Mouse (Mus musculus): ENCODE data around the gene Trnp1. TPM values are rescaled to one million over a fixed set of nuclear protein-coding genes. Genes with fewer than 3 reads are reported as not detected.

Gene Trnp1
- 1.4 and 1.6 TPM in 2 replicates for polyA plus RNA-seq (2014; fragmentation: Nextera tagmentation; extraction: Ambion mirVana)

DNA sequence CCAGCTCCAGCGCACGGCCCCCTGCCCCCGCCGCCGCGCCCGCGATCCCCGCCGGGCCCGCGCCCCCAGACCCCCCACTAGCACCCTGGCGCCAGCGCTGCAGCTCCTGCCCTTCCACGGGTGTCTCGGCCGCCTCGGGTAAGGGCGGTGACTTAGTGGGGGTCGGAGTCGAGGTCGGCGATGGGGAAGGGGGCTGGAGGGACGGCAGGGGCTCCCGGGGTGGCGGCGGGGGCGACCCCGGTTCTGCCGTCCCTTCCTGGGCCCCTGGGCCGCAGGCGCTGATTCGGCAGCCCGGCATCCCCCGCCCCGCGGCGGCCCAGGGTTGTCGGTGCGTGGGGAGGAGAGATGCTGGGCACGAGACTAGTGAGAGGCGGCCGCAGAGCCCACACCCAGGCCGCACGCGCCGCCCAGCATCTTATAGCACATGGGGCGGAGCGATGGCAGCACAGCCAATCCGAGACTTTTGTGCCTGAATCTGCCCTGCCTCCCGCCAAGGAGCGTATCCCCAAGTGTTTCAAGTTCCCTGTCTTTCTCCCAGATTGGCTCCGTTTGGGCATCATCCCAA is at the start of gene Trnp1:
Gene Trnp1 (minus strand): TSS at position 391 of the 565 bp plus-strand sequence.
- peak within 1 kb of the TSS; percentile 100 for H3K4me2 ChIP-seq (replicated peaks; ENCODE audit: low read depth, low read length)
- ATAC-seq (ENCODE audit: low FRiP score, low TSS enrichment): peak; percentile 88
- H3K27ac ChIP-seq (ENCODE audit: low read depth, low read length): no peak within 1 kb of the TSS
- peak within 1 kb of the TSS; percentile 63 for H3K4me3 ChIP-seq (ENCODE audit: low read length)
- H3K36me3 ChIP-seq (ENCODE audit: control insufficient read depth, insufficient read depth, low read length): no peaks in the 10 kb centered on the region
- 0 out of 2 replicates have a peak, but pooled peaks cover 8% of the 10 kb centered on the region for H3K4me1 ChIP-seq (ENCODE audit: control insufficient read depth, insufficient read depth, low read length)
- H3K9ac ChIP-seq (ENCODE audit: low read depth, low read length): peak within 1 kb of the TSS; percentile 65
- no peaks in the 10 kb centered on the region for H3K9me3 ChIP-seq (ENCODE audit: control insufficient read depth, low read length)
- H3K27me3 ChIP-seq (ENCODE audit: control insufficient read depth, insufficient read depth, low read length): peaks cover 65% of the 10 kb centered on the region
- WGBS: under 1% methylated on average over 47 of the region's 53 CpGs

DNA sequence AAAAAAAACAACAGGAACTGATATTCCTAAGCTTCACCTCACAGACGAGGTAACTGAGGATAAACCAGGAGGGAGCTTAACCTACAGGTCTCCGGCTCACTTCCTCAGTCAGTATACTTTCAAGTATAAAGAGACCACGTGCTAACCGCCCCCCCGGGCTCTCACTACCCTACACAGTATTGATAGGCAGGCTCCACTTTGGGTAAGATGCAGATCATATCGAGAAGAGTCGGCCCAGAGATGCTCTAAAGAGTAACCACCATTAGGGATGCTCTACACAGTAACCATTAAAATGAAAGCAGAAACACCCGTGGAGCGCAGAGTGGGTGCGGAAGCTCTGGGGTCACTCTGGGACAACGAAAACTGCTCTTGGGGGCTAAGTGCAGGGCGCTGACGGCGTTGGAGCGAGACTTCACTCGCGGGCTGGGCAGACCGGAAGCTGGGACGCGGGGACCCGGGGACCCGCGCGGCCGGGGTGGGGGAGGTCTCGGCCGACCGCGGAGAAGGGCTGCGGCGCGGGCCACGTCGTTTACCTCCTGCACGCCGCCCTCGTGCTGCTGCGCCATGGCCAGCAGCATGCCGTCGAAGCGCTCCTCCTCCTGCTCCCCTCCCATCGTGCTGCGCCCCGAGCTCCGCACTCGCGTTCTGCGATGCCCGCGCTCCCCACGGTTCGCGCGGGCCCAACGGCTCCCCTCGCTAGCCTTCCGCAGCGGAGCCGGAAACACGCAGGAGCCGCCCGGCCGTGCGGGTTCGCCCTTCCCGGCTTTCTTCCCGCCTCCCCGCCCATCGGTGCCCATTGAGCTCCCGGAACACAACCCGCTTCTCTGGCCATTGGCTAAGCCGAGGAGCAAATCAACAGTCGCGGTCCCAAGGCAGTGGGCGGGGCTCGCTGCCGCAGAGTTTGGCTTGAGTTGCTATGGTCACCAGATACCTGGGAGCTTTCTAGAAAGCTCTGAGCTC is 47.2 kb upstream of the Trnp1 start, which contains the start of gene Nudc:
Gene Nudc (minus strand): TSS at position 725 of the 960 bp plus-strand sequence.
- Histone ChIP-seq H3K4me3 (ENCODE audit: low read length) (peak within 1 kb of the TSS; percentile 81), H3K27me3 (ENCODE audit: control insufficient read depth, insufficient read depth, low read length) (no peaks in the 10 kb centered on the region), H3K9ac (ENCODE audit: low read depth, low read length) (peak within 1 kb of the TSS; percentile 86), H3K27ac (ENCODE audit: low read depth, low read length) (peak within 1 kb of the TSS; percentile 69), H3K9me3 (ENCODE audit: control insufficient read depth, low read length) (no peaks in the 10 kb centered on the region), H3K4me2 (replicated peaks; ENCODE audit: low read depth, low read length) (peak within 1 kb of the TSS; percentile 83), H3K4me1 (ENCODE audit: control insufficient read depth, insufficient read depth, low read length) (peaks cover 12% of the 10 kb centered on the region; the same call in 1 of the 2 replicates), H3K36me3 (ENCODE audit: control insufficient read depth, insufficient read depth, low read length) (peaks cover 28% of the 10 kb centered on the region)
- peak; percentile 97 for ATAC-seq (ENCODE audit: low FRiP score, low TSS enrichment)
- WGBS: under 1% methylated on average over 69 of the region's 77 CpGs

DNA sequence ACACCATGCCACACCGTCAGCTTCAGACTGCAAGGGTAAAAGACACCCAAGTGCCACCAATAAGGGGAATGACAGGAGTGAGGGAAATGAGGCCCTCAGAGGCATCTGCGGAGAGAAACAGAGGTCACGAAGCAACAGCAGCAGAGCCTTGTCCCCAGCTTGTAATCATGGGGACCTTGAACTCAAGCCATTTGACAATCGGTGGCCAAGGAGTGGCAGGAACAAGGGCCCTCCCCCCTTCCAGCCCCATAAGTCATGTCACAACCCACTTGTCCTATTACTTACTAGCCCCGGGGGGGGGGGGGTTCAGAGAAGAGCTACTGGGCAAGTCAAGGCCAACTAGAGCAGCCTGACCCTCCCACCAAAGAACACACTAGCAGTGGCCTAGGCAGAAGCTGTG is 38.3 kb upstream of the Trnp1 start:
- H3K4me2 ChIP-seq (replicated peaks; ENCODE audit: low read depth, low read length): no peak overlapping the region
- H3K27me3 ChIP-seq (ENCODE audit: control insufficient read depth, insufficient read depth, low read length): no peaks in the 10 kb centered on the region
- no peaks in the 10 kb centered on the region for H3K4me1 ChIP-seq (ENCODE audit: control insufficient read depth, insufficient read depth, low read length)
- H3K9me3 ChIP-seq (ENCODE audit: control insufficient read depth, low read length): no peaks in the 10 kb centered on the region
- H3K36me3 ChIP-seq (ENCODE audit: control insufficient read depth, insufficient read depth, low read length): peaks cover 95% of the 10 kb centered on the region
- no peak overlapping the region for H3K27ac ChIP-seq (ENCODE audit: low read depth, low read length)
- WGBS: 87% methylated on average over 5 of the region's 5 CpGs
- 0 out of 2 replicates have a peak, but pooled peaks have one; percentile 13 for ATAC-seq (ENCODE audit: low FRiP score, low TSS enrichment)
- no peak overlapping the region for H3K9ac ChIP-seq (ENCODE audit: low read depth, low read length)
- H3K4me3 ChIP-seq (ENCODE audit: low read length): no peak overlapping the region

DNA sequence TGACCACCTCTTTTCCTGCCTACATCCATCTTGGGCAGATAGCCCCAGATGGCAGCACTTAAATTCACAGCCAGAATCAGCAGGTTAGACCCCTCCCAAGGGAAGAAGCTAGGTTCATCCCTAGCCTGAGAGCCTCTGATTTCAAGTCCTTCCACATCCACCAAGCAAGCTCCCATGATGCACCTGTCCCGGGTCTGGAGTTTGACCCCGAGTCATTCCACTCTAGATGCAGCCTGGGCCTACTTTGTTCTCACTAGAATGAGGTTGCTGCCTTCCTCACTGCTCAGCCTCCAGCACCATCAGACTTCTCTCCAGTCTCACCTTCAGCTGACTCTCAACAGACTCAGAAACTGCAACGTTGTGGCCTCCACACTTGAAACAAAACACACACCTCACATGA is 37.7 kb upstream of the Trnp1 start:
- H3K9me3 ChIP-seq (ENCODE audit: control insufficient read depth, low read length): no peaks in the 10 kb centered on the region
- H3K27ac ChIP-seq (ENCODE audit: low read depth, low read length): no peak overlapping the region
- H3K4me2 ChIP-seq (replicated peaks; ENCODE audit: low read depth, low read length): no peak overlapping the region
- ATAC-seq (ENCODE audit: low FRiP score, low TSS enrichment): no peak
- no peak overlapping the region for H3K4me3 ChIP-seq (ENCODE audit: low read length)
- WGBS: 88% methylated on average over 3 of the region's 3 CpGs
- H3K9ac ChIP-seq (ENCODE audit: low read depth, low read length): no peak overlapping the region
- H3K36me3 ChIP-seq (ENCODE audit: control insufficient read depth, insufficient read depth, low read length): peaks cover 95% of the 10 kb centered on the region
- no peaks in the 10 kb centered on the region for H3K27me3 ChIP-seq (ENCODE audit: control insufficient read depth, insufficient read depth, low read length)
- no peaks in the 10 kb centered on the region for H3K4me1 ChIP-seq (ENCODE audit: control insufficient read depth, insufficient read depth, low read length)

DNA sequence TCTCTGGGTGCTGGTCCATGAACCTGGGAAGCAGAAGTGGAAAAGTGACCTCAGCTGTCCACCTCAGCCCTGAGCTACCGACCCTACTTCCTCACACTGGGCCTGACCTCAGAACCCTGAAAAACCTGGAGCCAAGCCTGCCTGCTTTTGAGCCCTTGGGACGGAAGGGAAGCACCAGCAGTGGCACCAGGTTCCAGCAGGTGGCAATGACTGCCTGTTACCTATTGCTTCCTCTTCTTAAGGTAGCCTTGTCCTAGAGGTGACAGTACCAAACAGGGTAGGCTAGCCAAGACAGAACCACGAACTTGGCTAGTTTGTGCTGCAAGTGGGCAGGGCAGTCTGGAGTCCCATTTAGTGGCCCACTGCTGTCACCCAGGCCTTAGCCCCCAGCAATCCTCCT is 34.4 kb upstream of the Trnp1 start:
- Histone ChIP-seq H3K4me1 (ENCODE audit: control insufficient read depth, insufficient read depth, low read length) (no peaks in the 10 kb centered on the region), H3K27ac (ENCODE audit: low read depth, low read length) (no peak overlapping the region), H3K27me3 (ENCODE audit: control insufficient read depth, insufficient read depth, low read length) (no peaks in the 10 kb centered on the region), H3K9me3 (ENCODE audit: control insufficient read depth, low read length) (no peaks in the 10 kb centered on the region), H3K36me3 (ENCODE audit: control insufficient read depth, insufficient read depth, low read length) (peaks cover 88% of the 10 kb centered on the region), H3K4me2 (replicated peaks; ENCODE audit: low read depth, low read length) (no peak overlapping the region), H3K4me3 (ENCODE audit: low read length) (no peak overlapping the region), H3K9ac (ENCODE audit: low read depth, low read length) (no peak overlapping the region)
- no peak for ATAC-seq (ENCODE audit: low FRiP score, low TSS enrichment)
- 89% methylated on average over 3 of the region's 3 CpGs for WGBS

DNA sequence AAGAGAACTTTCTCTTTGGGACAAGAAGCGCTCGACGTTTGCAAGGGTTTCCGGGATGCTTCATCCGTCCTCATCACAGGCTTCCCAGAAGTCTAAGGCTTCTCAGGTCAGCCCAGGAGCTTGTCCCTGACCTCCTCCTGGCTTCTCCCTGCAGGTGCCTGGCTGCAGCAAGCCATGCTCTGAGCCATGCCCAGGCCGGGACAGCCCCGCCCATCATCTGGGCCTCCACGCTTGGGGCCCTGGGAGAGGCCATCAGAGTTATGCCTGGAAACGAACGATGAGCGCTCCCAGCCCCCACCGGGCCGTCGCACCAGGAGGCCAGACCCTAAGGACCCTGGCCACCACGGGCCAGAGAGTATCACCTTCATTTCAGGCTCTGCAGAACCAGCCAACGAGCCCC is 29.4 kb upstream of the Trnp1 start:
- Histone ChIP-seq H3K4me2 (replicated peaks; ENCODE audit: low read depth, low read length) (no peak overlapping the region), H3K36me3 (ENCODE audit: control insufficient read depth, insufficient read depth, low read length) (peaks cover 43% of the 10 kb centered on the region), H3K9me3 (ENCODE audit: control insufficient read depth, low read length) (no peaks in the 10 kb centered on the region), H3K27me3 (ENCODE audit: control insufficient read depth, insufficient read depth, low read length) (no peaks in the 10 kb centered on the region), H3K27ac (ENCODE audit: low read depth, low read length) (no peak overlapping the region), H3K9ac (ENCODE audit: low read depth, low read length) (no peak overlapping the region), H3K4me1 (ENCODE audit: control insufficient read depth, insufficient read depth, low read length) (no peaks in the 10 kb centered on the region), H3K4me3 (ENCODE audit: low read length) (no peak overlapping the region)
- WGBS: 70% methylated on average over 16 of the region's 16 CpGs
- no peak for ATAC-seq (ENCODE audit: low FRiP score, low TSS enrichment)

DNA sequence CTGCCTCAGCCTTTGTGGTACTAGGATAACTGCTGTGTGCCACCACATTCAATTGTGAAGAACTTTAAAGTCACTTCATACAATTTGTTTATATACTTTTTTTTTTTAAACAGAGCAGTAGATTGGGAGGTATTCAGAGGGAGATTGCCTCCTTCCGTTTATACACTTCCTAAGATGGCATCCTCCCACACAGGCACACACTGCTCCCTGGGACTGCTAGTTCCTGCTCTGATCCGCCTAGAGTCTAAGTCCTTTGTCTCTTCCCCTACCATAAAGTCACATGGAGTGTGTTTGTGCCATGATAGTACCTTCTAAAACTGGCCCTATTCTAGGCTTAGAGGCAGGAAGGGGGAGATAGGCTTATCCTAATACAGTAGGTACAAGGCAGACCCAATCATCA is 23.2 kb upstream of the Trnp1 start:
- Histone ChIP-seq H3K4me3 (ENCODE audit: low read length) (no peak overlapping the region), H3K9me3 (ENCODE audit: control insufficient read depth, low read length) (no peaks in the 10 kb centered on the region), H3K27me3 (ENCODE audit: control insufficient read depth, insufficient read depth, low read length) (peaks cover 27% of the 10 kb centered on the region), H3K4me1 (ENCODE audit: control insufficient read depth, insufficient read depth, low read length) (peaks cover 8% of the 10 kb centered on the region; the same call in 1 of the 2 replicates), H3K27ac (ENCODE audit: low read depth, low read length) (no peak overlapping the region), H3K36me3 (ENCODE audit: control insufficient read depth, insufficient read depth, low read length) (no peaks in the 10 kb centered on the region), H3K4me2 (replicated peaks; ENCODE audit: low read depth, low read length) (no peak overlapping the region), H3K9ac (ENCODE audit: low read depth, low read length) (no peak overlapping the region)
- ATAC-seq (ENCODE audit: low FRiP score, low TSS enrichment): no peak
- WGBS: 36% methylated on average over 2 of the region's 2 CpGs

DNA sequence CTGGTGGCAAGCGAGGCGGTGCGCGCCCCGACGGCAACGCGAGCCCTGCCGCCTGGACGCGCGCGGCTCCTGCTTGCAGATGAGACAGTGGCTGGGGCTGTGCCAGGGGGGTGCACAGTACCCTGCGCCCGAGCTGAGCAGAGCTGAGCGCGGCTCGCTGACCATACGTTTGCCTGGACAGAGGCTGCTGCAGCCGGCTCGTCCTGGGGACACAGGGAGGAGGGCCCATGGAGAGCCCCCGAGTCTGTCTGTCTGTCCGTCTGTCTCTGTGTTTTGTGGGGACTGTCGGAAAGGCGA is 21.0 kb upstream of the Trnp1 start:
- H3K36me3 ChIP-seq (ENCODE audit: control insufficient read depth, insufficient read depth, low read length): no peaks in the 10 kb centered on the region
- H3K4me1 ChIP-seq (ENCODE audit: control insufficient read depth, insufficient read depth, low read length): peaks cover 8% of the 10 kb centered on the region; the same call in 1 of the 2 replicates
- H3K4me2 ChIP-seq (replicated peaks; ENCODE audit: low read depth, low read length): peak overlapping the region; percentile 51
- no peak overlapping the region; the same call in 1 of the 2 replicates for H3K27ac ChIP-seq (ENCODE audit: low read depth, low read length)
- peak overlapping the region; percentile 54 for H3K4me3 ChIP-seq (ENCODE audit: low read length)
- H3K27me3 ChIP-seq (ENCODE audit: control insufficient read depth, insufficient read depth, low read length): peaks cover 27% of the 10 kb centered on the region
- no peaks in the 10 kb centered on the region for H3K9me3 ChIP-seq (ENCODE audit: control insufficient read depth, low read length)
- WGBS: 3% methylated on average over 25 of the region's 25 CpGs
- H3K9ac ChIP-seq (ENCODE audit: low read depth, low read length): peak overlapping the region; percentile 61
- peak; percentile 62 for ATAC-seq (ENCODE audit: low FRiP score, low TSS enrichment)
